Mouse (Mus musculus): Measurements from ENCODE around the gene Ppfia4.

GRCm38 (mm10) chr1:134332770-134333271 lies at the start of gene Ppfia4:
- TF ChIP-seq CTCF (IDR thresholded peaks at IDR 0.05; ENCODE audit: low read depth) = no peak
- TF ChIP-seq EP300 (IDR thresholded peaks at IDR 0.05; ENCODE audit: low read depth) = no peak

Data from liver, embryonic 14.5 days (tissue).